Mouse (Mus musculus) liver, embryonic 12.5 days (tissue): ENCODE data around the gene Magoh. TPM values are rescaled to one million over a fixed set of nuclear protein-coding genes. Genes with fewer than 3 reads are reported as not detected.

Source experiments
- ATAC-seq: fragments of 200-750 bp; cut with Nextera tagmentation; 2 replicates; pipeline ENCODE4 v1.8.0; 2017; ENCODE audit warnings: moderate number of reproducible peaks, mild to moderate bottlenecking, moderate library complexity
- H3K27ac ChIP-seq: fragments of 300-500 bp; sonication (generic); 2 replicates; pipeline ENCODE4 v1.5.1; 2016; ENCODE audit warnings: mild to moderate bottlenecking
- H3K27me3 ChIP-seq: fragments of 300-500 bp; sonication (generic); replicated peaks from 2 replicates; pipeline ENCODE4 v1.6.1; 2016; ENCODE audit warnings: mild to moderate bottlenecking, moderate library complexity
- H3K36me3 ChIP-seq: fragments of 300-500 bp; sonication (generic); 2 replicates; pipeline ENCODE4 v1.6.1; 2016; ENCODE audit warnings: mild to moderate bottlenecking, moderate library complexity
- H3K4me1 ChIP-seq: fragments of 300-500 bp; sonication (generic); 2 replicates; pipeline ENCODE4 v1.6.1; 2016
- H3K4me2 ChIP-seq: fragments of 300-500 bp; sonication (generic); 2 replicates; pipeline ENCODE4 v1.6.1; 2016; ENCODE audit warnings: mild to moderate bottlenecking, moderate library complexity
- H3K4me3 ChIP-seq: fragments of 300-500 bp; sonication (generic); 2 replicates; pipeline ENCODE4 v1.5.1; 2016; ENCODE audit warnings: mild to moderate bottlenecking, moderate library complexity
- H3K9ac ChIP-seq: fragments of 300-500 bp; sonication (generic); 2 replicates; pipeline ENCODE4 v1.6.1; 2016; ENCODE audit warnings: mild to moderate bottlenecking, moderate library complexity
- H3K9me3 ChIP-seq: fragments of 300-500 bp; sonication (generic); replicated peaks from 2 replicates; pipeline ENCODE4 v1.6.1; 2016; ENCODE audit warnings: mild to moderate bottlenecking, moderate library complexity
- WGBS: fragments of 180-500 bp; shearing (Covaris S2); methylation state at CpG from one replicate; pipeline ENCODE4 v1.1.7; 2016; ENCODE audit not compliant: insufficient replicate concordance; 5-methylcytosine and 5-hydroxymethylcytosine counted together
- polyA plus RNA-seq: library from polyadenylated mRNA; unstranded; fragments of >200 nt; fragmentation: Nextera tagmentation; extraction: Ambion mirVana; gene quantifications from 2 replicates; pipeline ENCODE4 v1.2.1, GENCODE M21; 2016

Gene Magoh
- polyA plus RNA-seq = 140 and 151 TPM in 2 replicates

DNA sequence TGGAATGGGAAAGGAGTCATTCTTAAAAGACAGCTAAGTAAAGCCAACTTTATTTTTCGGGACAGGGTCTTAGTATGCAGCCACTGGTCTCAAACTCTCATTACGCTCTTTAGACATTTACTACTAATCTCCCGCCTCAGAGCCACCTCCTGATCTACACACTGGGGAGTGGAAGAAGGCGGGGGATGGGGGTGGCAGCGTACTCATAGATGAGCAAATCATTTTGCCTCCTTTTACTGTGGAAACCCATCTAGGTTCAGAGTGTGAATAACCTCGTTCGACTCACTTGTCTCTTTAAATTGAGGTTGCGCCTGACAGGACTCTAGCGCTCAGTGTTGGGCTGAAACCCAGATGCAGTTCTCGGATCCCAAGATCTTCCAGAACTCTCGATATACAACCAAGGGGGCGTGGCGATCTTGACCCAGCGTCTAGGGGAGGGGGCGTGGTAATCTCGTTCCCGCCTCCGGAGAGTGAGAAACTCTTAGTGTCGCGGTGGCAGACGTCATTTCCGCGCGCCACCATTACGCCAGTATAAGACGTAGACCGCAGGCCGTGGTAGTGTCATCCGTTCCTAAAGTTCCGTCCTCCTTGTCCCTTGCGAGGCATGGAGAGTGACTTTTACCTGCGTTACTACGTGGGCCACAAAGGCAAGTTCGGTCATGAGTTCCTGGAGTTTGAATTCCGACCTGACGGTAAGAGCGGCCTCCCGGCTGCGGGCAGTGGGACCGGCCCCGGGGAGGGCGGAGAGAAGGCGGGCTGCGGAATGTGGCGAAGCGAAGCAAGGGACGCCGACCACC, at the start of gene Magoh:
Gene Magoh, plus strand, starts transcription at position 502 of the 797 bp plus-strand sequence.
- Histone ChIP-seq H3K4me2 (peak within 1 kb of the TSS; percentile 86), H3K9ac (peak within 1 kb of the TSS; percentile 87), H3K9me3 (no peaks in the 10 kb centered on the region), H3K27ac (peak within 1 kb of the TSS; percentile 77), H3K4me3 (peak within 1 kb of the TSS; percentile 84), H3K36me3 (peaks cover 36% of the 10 kb centered on the region), H3K4me1 (peaks cover 21% of the 10 kb centered on the region), H3K27me3 (no peaks in the 10 kb centered on the region)
- 2% methylated on average over 48 of the region's 48 CpGs for WGBS
- ATAC-seq = peak; percentile 96

DNA sequence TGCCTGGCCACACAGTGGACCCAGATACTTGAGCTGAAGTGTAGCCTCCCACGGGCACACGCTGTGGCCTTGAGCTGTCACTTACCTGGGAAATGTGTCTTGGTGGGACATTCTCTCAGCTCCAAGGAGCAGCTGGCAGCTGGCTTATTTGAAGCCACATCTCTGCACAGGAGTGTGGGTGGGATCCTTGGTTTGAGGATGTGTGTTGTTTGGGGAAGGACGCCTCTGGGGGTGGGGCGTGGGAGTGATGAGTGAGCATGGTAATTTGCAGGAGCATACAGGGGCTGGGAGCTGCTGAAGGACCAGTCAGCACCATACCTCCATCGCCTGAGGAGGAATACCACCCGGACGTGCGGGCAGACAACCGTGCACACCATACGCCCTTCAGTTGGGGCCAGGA, 49.4 kb upstream of the Magoh start:
- H3K27ac ChIP-seq = no peak overlapping the region
- no peak overlapping the region for H3K4me3 ChIP-seq
- no peaks in the 10 kb centered on the region for H3K9me3 ChIP-seq
- H3K9ac ChIP-seq = no peak overlapping the region
- H3K27me3 ChIP-seq = no peaks in the 10 kb centered on the region
- no peak for ATAC-seq
- H3K4me2 ChIP-seq = no peak overlapping the region
- H3K36me3 ChIP-seq = peaks cover 9% of the 10 kb centered on the region; the same call in 1 of the 2 replicates
- 73% methylated on average over 10 of the region's 10 CpGs for WGBS
- H3K4me1 ChIP-seq = peaks cover 11% of the 10 kb centered on the region

DNA sequence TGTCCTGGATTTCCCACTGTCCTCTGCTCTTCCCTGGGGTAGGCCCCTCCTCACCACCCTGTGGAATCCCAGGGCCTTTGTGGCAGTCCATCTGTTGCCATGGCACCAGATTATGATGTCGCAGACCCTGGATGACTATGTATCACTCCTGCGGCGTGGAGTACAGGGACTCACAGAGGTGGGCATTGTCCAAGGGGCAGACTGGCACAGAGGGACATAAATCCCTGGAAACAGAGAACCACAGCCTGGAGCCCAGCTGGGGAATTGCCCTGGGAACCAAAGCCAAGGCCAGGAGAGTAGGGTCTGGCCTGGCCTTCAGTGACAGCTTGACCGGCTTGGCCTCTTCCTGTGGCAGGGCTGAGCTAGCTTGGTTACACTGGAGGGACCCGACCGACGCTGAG, 48.7 kb upstream of the Magoh start:
- WGBS = 76% methylated on average over 7 of the region's 7 CpGs
- H3K4me1 ChIP-seq = peaks cover 11% of the 10 kb centered on the region
- peaks cover 13% of the 10 kb centered on the region; the same call in 1 of the 2 replicates for H3K36me3 ChIP-seq
- H3K9ac ChIP-seq = no peak overlapping the region
- no peak overlapping the region for H3K27ac ChIP-seq
- no peak overlapping the region for H3K4me2 ChIP-seq
- no peaks in the 10 kb centered on the region for H3K9me3 ChIP-seq
- no peak overlapping the region for H3K4me3 ChIP-seq
- ATAC-seq = no peak
- H3K27me3 ChIP-seq = no peaks in the 10 kb centered on the region

DNA sequence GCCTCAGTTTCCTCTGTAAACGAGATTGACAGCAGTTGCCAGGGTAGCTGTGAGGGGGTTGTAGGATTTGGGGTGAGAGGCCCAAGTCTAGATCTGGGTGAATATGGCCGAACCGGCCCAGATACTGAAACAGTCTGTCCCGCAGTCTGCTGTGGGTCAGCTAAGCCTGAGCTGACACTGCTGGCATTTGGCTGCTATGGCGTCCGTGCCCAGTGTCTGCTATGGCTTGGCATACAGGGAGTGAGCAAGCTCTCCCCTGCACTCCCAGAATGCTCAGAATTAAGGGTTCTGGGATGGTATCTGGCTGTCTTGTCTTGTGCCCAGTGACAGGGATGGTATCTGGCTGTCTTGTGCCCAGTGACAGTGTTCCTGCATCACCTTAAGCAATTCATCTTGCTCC, 47.9 kb upstream of the Magoh start:
- Histone ChIP-seq H3K4me2 (no peak overlapping the region), H3K4me3 (no peak overlapping the region), H3K9me3 (no peaks in the 10 kb centered on the region), H3K27ac (no peak overlapping the region), H3K9ac (no peak overlapping the region), H3K4me1 (peaks cover 11% of the 10 kb centered on the region), H3K27me3 (no peaks in the 10 kb centered on the region), H3K36me3 (peaks cover 17% of the 10 kb centered on the region; the same call in 1 of the 2 replicates)
- ATAC-seq = no peak
- WGBS = 75% methylated on average over 6 of the region's 6 CpGs

DNA sequence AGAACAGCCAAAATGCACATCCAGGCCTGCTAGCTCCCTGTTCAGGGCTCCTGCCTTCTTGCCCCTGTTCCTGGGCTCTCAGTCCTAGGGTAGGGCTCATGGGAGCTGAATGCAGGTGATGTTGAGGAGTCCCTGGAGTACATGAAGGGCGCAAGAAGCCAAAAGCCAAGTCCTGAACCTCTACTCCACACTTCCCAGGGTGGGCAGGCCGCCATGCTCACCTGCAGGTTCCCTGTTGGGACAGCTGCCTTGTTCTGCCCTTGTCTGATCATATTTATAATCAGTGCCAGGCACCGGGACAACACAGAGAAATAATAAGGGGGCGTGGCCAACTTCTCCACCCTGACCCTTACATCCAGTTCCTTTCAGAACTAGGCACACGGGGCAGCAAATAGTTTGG, 46.0 kb upstream of the Magoh start:
- Histone ChIP-seq H3K36me3 (peaks cover 17% of the 10 kb centered on the region; the same call in 1 of the 2 replicates), H3K9ac (no peak overlapping the region), H3K27ac (no peak overlapping the region), H3K4me1 (peaks cover 8% of the 10 kb centered on the region), H3K4me3 (no peak overlapping the region), H3K9me3 (no peaks in the 10 kb centered on the region), H3K27me3 (no peaks in the 10 kb centered on the region), H3K4me2 (no peak overlapping the region)
- no peak for ATAC-seq
- 77% methylated on average over 5 of the region's 5 CpGs for WGBS

DNA sequence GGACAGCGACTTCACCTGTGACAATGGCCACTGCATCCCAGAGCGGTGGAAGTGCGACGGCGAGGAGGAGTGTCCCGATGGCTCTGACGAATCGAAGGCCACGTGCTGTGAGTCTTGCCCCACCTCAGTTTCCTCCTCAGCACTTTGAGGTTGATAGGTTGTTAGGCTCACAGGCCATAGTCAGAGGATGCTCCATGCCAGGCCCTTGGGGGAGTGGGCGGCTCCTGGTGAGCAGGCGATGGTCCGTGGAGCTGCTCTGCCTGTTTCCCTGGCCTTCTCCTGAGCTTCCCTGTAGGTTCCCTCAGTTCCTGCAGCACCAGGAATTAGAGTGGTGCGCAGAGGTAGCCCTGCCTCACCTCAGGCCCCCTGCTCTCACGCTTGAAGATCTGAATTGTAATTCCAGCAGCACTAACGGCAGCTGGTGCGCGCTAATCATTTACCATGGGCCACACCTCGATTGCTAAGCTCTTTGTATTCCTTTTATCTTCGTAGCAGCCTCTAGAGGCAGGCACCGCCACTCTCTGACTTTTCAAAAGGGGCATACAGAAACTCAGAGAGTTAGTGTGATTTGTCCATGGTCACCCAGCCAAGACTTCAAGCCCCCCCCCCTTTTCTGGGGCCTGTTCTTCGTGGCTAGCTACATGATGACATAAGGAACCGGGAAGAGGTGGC, 44.8 kb upstream of the Magoh start:
- H3K27me3 ChIP-seq = no peaks in the 10 kb centered on the region
- no peak overlapping the region for H3K4me3 ChIP-seq
- H3K9me3 ChIP-seq = no peaks in the 10 kb centered on the region
- H3K9ac ChIP-seq = no peak overlapping the region
- H3K36me3 ChIP-seq = peaks cover 17% of the 10 kb centered on the region; the same call in 1 of the 2 replicates
- ATAC-seq = no peak
- H3K4me1 ChIP-seq = peaks cover 4% of the 10 kb centered on the region
- 72% methylated on average over 22 of the region's 22 CpGs for WGBS
- no peak overlapping the region for H3K4me2 ChIP-seq
- no peak overlapping the region for H3K27ac ChIP-seq

DNA sequence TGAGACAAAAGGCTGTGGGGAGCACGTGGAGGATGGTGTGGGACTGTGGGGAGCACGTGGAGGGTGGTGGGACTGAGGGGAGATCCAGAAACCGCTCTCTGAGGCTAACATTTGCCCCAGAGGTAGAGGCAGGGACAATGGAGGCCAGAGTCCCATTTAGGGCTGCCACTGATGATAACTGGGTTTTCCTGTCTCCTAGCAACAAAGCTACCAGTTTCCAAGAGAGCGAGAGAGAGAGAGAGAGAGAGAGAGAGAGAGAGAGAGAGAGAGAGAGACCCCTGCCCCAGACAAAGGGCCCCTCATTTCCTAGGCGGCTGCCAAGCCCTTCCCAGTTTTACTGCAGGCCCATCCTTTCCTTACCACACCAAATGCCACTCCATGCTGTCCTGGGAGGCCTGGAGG, 44.0 kb upstream of the Magoh start:
- Histone ChIP-seq H3K27me3 (no peaks in the 10 kb centered on the region), H3K4me2 (no peak overlapping the region), H3K27ac (no peak overlapping the region), H3K9me3 (no peaks in the 10 kb centered on the region), H3K4me3 (no peak overlapping the region), H3K36me3 (peaks cover 17% of the 10 kb centered on the region; the same call in 1 of the 2 replicates), H3K9ac (no peak overlapping the region), H3K4me1 (no peaks in the 10 kb centered on the region)
- WGBS = 65% methylated on average over 5 of the region's 5 CpGs
- no peak for ATAC-seq

DNA sequence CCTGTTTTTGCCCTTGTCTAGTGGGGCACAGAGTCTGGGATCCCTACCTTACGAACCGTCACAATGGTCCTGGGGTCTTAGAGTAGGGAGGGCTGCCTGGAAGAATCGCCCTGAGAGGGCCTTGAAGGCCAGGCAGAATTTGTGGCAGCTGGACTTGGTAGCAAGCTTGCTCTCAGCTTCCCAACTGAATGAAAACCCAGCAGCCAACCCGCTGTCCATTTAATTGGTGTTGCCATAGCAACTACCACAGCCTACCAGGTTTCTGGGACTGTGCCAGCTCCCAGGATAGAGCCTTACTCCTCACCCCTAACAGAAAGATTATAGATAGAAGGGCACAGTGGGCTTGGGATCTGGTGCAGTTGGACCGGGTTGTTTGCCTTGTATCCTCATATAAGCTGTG, 42.8 kb upstream of the Magoh start:
- Histone ChIP-seq H3K4me1 (no peaks in the 10 kb centered on the region), H3K4me2 (no peak overlapping the region), H3K27ac (no peak overlapping the region), H3K9me3 (no peaks in the 10 kb centered on the region), H3K9ac (no peak overlapping the region), H3K36me3 (peaks cover 17% of the 10 kb centered on the region; the same call in 1 of the 2 replicates), H3K27me3 (no peaks in the 10 kb centered on the region), H3K4me3 (no peak overlapping the region)
- WGBS = 83% methylated on average over 5 of the region's 5 CpGs
- no peak for ATAC-seq

DNA sequence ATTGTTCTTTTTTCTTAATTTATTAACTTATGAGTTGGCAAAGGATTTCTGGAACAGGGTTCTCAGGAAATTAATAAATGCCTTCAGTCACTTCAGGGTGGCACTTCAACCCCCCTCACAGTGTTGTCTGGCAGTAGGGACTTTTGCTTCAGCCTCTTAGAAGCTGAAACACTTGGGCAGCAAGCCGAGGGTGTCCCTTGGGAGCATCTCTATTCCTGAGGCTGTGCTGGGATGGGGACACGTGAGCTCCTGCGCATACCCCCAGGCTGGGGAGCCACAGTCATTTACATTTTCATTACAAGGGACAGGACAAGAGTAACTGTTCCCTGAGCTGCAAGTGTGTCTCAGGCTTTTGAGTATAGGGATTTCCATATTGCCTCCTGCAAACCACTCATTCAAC, 41.6 kb upstream of the Magoh start:
- WGBS = 83% methylated on average over 3 of the region's 3 CpGs
- no peak for ATAC-seq
- peaks cover 7% of the 10 kb centered on the region for H3K4me1 ChIP-seq
- H3K9me3 ChIP-seq = no peaks in the 10 kb centered on the region
- H3K4me3 ChIP-seq = no peak overlapping the region
- no peak overlapping the region for H3K4me2 ChIP-seq
- H3K27me3 ChIP-seq = no peaks in the 10 kb centered on the region
- no peak overlapping the region for H3K27ac ChIP-seq
- H3K36me3 ChIP-seq = peaks cover 17% of the 10 kb centered on the region; the same call in 1 of the 2 replicates
- H3K9ac ChIP-seq = no peak overlapping the region

DNA sequence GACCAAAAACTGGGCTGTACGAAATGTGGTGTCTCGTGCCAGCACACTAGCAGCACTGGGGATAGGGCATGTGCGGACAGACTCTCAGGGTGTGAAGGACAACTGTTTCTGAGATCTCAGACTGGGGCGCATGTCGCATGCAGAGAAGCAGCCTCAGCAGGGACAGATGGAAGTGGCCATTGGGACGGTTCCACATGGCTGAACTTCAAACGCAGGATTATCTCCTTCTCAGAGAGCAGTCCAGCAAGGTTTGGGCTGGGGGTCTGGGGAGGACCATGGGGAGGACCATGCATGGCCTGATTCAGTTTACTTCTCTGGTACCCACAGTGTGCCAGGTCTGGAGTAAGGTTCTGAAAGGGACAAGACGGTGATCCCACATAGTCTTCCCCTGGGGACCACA, 35.9 kb upstream of the Magoh start:
- Histone ChIP-seq H3K4me1 (peaks cover 11% of the 10 kb centered on the region), H3K27ac (no peak overlapping the region), H3K4me2 (no peak overlapping the region), H3K36me3 (peaks cover 18% of the 10 kb centered on the region), H3K9ac (no peak overlapping the region), H3K27me3 (peaks cover 21% of the 10 kb centered on the region), H3K4me3 (no peak overlapping the region), H3K9me3 (no peaks in the 10 kb centered on the region)
- ATAC-seq = no peak
- WGBS = 83% methylated on average over 8 of the region's 8 CpGs

DNA sequence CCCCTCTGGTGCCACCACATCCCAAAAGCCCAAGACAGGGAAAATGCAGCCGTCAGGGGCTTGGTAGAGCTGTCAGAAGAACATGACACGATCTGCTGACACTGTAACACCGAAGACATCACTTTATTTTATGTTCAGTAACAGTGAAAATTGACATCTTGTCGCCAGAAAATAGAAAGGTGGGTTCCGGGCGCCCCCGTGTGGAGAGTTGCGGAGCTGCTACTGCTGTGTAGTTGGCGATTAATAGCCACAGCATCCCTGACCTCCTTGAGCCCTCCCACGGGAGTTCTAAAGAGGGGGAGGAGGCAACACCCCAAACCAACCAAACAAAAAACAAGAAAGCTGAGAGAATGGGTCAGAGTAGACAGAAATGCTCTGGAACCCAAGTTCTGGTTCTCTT, 34.6 kb upstream of the Magoh start:
- Histone ChIP-seq H3K4me1 (peaks cover 11% of the 10 kb centered on the region), H3K4me2 (no peak overlapping the region), H3K9me3 (no peaks in the 10 kb centered on the region), H3K27me3 (peaks cover 21% of the 10 kb centered on the region), H3K4me3 (no peak overlapping the region), H3K36me3 (peaks cover 28% of the 10 kb centered on the region), H3K27ac (no peak overlapping the region), H3K9ac (no peak overlapping the region)
- 3% methylated on average over 10 of the region's 10 CpGs for WGBS
- ATAC-seq = no peak

DNA sequence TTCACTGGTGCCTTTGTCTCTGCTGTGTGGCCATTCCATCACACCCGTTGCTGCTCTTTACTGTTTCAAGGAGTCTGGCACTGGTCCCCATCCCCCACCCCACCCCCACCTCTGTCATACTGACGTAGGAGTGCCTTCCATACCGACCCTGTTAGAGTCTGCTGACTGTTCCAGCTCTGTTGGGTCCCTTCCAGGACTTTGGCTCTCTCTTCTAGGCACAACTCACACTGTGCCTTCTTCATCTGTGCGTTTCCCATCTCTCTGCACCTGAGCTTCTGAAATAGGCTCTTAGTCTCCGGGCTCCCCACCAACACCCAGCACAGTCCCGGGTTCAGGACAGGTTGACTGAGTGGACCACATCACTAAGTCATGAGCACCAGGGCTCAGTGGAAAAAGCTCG, 32.8 kb upstream of the Magoh start:
- peaks cover 11% of the 10 kb centered on the region for H3K4me1 ChIP-seq
- H3K27ac ChIP-seq = no peak overlapping the region
- H3K9ac ChIP-seq = no peak overlapping the region
- no peak overlapping the region for H3K4me3 ChIP-seq
- H3K9me3 ChIP-seq = no peaks in the 10 kb centered on the region
- H3K27me3 ChIP-seq = peaks cover 21% of the 10 kb centered on the region
- peaks cover 35% of the 10 kb centered on the region for H3K36me3 ChIP-seq
- WGBS = 63% methylated on average over 7 of the region's 7 CpGs
- no peak for ATAC-seq
- H3K4me2 ChIP-seq = no peak overlapping the region
